Mouse (Mus musculus) cerebellum, adult 2 months (tissue): Measurements from ENCODE around the gene BC067074.

ENCODE experiments used
- CTCF ChIP-seq: fragments of 200-500 bp; IDR thresholded peaks from 2 replicates; pipeline ENCODE4 v1.5.1; 2011; ENCODE audit warnings: low read depth, mild to moderate bottlenecking, control low read depth, low read length, moderate library complexity, borderline replicate concordance; ENCODE audit not compliant: insufficient read depth
- POLR2A ChIP-seq: fragments of 200-500 bp; IDR thresholded peaks from 2 replicates; pipeline ENCODE4 v1.6.1; 2011; ENCODE audit warnings: low read length, control low read depth, borderline replicate concordance; ENCODE audit not compliant: insufficient read depth

DNA sequence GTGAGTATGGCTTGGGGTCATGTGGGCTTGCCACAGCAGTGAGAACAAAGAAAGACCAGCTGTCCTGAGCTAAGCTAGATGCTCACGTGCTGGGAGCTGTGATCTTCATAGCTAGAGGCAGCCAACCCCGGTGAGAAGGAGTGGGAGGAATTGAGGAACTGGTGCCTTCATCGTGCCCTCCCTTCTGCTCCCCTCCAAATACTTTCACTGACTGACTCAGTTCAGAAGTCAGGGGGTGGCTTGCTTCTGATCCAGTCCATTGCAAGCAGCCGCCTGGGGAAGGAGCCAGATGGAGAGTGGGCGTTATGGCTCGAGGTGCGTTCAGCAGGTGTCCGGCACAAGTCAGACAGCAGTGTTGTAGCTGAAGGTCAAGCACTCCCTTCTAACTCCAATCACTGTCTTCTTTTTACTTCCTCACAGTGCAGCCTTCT lies 86.0 kb downstream of the BC067074 start:
- TF ChIP-seq POLR2A (no peak), CTCF (no peak)
